Mouse (Mus musculus): ENCODE measurements at regions not wholly inside any gene's neighbourhood (a gene's known extent, or its start where the extent isn't known, plus 50 kb on each side); places are given as distances from the start of the nearest gene placed in this dataset.

DNA sequence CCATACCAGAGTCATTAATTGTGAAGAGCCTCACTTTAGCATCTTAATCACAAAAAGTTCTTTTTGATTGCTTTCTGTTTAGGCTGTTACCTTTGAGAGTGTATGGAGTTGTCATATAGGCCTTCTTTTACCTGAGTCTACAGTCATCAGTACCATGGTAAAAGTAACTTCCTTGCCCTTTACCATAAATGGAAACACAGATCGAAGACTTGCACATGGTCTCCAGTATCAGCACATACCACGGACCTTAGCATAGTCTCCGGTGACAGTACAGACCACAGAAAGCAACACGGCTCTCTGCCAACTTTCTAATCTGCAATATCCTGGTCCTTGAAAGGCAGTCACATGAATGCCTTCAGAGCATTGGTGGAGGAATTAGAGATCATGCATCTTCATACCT lies 1626.8 kb upstream of the Gm6569 start:
- no peak overlapping the region for H3K4me3 ChIP-seq
- 94% methylated on average over 4 of the region's 4 CpGs for WGBS
- H3K36me3 ChIP-seq (ENCODE audit: poor library complexity, severe bottlenecking) = no peaks in the 10 kb centered on the region
- H3K4me1 ChIP-seq = no peaks in the 10 kb centered on the region
- no peak overlapping the region for H3K9ac ChIP-seq
- ATAC-seq = no peak
- H3K27me3 ChIP-seq = no peaks in the 10 kb centered on the region
- no peaks in the 10 kb centered on the region for H3K9me3 ChIP-seq (replicated peaks)
- H3K27ac ChIP-seq = no peak overlapping the region
- H3K4me2 ChIP-seq = no peak overlapping the region

DNA sequence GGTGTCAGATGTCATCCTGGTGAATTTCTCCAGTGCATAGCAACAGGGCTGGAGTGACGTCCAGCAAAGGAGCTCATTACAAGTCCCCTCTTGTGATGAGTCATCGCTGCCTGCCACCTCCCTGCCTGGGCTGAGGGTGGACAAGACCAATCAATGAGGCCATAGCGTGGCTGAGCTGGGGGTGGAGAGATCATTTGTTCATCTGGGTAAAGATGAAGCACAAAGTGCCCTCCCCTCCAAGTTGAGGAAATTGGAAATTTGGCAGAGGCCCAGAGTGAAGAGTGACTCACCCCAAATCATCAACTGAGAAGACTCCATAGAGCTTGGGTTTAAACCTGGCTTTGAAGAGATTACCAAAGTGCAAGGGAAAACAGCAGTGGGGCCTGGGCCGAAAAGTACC lies 1626.3 kb upstream of the Gm6569 start:
- Histone ChIP-seq H3K4me1 (no peaks in the 10 kb centered on the region), H3K9me3 (replicated peaks) (no peaks in the 10 kb centered on the region), H3K36me3 (ENCODE audit: poor library complexity, severe bottlenecking) (no peaks in the 10 kb centered on the region), H3K27ac (no peak overlapping the region), H3K9ac (no peak overlapping the region), H3K27me3 (no peaks in the 10 kb centered on the region), H3K4me2 (no peak overlapping the region), H3K4me3 (no peak overlapping the region)
- 53% methylated on average over 4 of the region's 4 CpGs for WGBS
- ATAC-seq = no peak

DNA sequence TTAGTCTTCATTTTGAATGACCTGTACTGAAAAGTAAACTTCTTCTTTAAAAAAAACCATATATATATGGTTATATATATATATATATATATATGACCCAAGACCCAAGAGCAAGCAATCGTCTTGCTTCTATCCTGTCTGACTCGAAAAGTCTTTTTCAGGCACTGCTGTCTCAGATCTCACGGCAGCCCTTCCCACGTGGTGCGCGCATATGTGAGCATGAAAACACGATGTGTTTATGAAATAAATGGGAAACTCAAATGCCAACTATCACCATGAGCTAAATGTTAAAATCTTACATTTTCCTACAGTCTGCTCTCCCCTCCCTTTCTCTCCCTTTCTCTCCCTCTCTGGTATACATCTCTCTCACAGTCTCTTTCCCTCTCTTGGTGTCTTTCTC lies 1625.4 kb upstream of the Gm6569 start:
- 83% methylated on average over 7 of the region's 7 CpGs for WGBS
- Histone ChIP-seq H3K9me3 (replicated peaks) (no peaks in the 10 kb centered on the region), H3K4me3 (no peak overlapping the region), H3K27me3 (no peaks in the 10 kb centered on the region), H3K27ac (no peak overlapping the region), H3K36me3 (ENCODE audit: poor library complexity, severe bottlenecking) (no peaks in the 10 kb centered on the region), H3K4me2 (no peak overlapping the region), H3K9ac (no peak overlapping the region), H3K4me1 (no peaks in the 10 kb centered on the region)
- peak; percentile 17; the same call in 1 of the 2 replicates for ATAC-seq

DNA sequence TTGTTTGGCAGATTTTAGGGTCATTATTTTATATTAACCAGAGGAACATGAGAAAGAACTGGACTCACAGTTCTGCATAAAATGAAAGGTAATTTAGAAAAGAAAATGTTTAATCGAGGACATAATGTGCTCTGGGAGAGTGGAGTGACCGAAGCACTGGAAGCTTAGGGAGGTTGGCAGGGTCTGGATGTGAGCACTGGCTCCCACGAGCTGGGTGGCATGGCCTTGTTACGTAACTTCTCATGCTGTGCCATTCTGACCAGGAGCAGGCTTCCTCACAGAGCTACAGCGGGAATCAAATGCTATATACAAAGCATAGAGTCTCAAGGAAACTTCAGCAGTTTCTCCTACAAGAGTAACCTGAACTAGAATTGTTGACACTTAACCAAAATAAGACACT lies 1616.6 kb upstream of the Gm6569 start:
- 77% methylated on average over 5 of the region's 5 CpGs for WGBS
- Histone ChIP-seq H3K27me3 (no peaks in the 10 kb centered on the region), H3K4me3 (no peak overlapping the region), H3K9me3 (replicated peaks) (no peaks in the 10 kb centered on the region), H3K4me1 (no peaks in the 10 kb centered on the region), H3K36me3 (ENCODE audit: poor library complexity, severe bottlenecking) (no peaks in the 10 kb centered on the region), H3K27ac (no peak overlapping the region), H3K9ac (no peak overlapping the region), H3K4me2 (no peak overlapping the region)
- no peak for ATAC-seq

DNA sequence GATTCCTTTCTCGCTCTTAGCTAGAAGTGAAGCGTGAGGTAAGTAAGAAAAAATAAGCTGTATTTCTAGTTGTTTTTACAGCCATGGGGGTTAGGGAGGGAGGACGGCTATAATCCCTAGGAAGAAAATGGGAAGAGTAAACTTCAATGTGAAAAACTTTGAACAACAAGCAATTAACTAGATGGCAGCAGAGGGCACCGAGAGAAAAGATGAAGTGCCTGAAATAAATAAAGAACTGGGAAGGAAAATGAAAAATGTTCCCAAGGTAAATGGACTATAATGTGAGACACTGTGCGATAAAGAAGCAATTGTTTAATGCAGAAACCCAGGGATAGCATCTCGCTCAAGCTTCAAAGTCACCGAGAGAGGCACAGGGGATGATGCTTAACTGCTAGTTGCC lies 1614.4 kb upstream of the Gm6569 start:
- whole genome bisulfite sequencing = 79% methylated on average over 7 of the region's 7 CpGs
- Histone ChIP-seq H3K27me3 (no peaks in the 10 kb centered on the region), H3K36me3 (ENCODE audit: poor library complexity, severe bottlenecking) (no peaks in the 10 kb centered on the region), H3K4me2 (no peak overlapping the region), H3K4me1 (no peaks in the 10 kb centered on the region), H3K9ac (no peak overlapping the region), H3K9me3 (replicated peaks) (no peaks in the 10 kb centered on the region), H3K4me3 (no peak overlapping the region), H3K27ac (no peak overlapping the region)
- ATAC-seq = no peak

DNA sequence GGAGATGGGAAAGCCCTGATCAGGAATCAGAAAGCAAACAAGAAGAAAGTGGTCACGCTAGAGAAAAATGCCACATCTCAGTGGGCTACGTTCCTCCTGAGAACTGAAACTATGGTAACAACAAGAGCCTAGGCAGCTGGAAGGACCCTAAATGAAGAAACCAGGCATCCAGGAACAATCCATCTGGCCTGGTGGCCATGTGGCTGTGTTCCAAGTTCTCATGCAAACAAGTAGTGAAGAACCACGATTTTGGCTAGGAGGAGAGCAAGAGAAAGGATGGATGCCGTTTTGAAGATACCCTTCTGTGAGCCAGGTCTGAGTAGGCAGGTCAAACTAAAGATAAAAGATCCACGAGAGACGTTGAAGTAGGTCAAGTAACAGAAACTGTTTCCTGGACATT lies 1613.6 kb upstream of the Gm6569 start:
- Histone ChIP-seq H3K4me3 (no peak overlapping the region), H3K9ac (no peak overlapping the region), H3K4me1 (no peaks in the 10 kb centered on the region), H3K9me3 (replicated peaks) (no peaks in the 10 kb centered on the region), H3K27ac (no peak overlapping the region), H3K36me3 (ENCODE audit: poor library complexity, severe bottlenecking) (no peaks in the 10 kb centered on the region), H3K4me2 (no peak overlapping the region), H3K27me3 (no peaks in the 10 kb centered on the region)
- 92% methylated on average over 6 of the region's 6 CpGs for WGBS
- ATAC-seq = no peak

DNA sequence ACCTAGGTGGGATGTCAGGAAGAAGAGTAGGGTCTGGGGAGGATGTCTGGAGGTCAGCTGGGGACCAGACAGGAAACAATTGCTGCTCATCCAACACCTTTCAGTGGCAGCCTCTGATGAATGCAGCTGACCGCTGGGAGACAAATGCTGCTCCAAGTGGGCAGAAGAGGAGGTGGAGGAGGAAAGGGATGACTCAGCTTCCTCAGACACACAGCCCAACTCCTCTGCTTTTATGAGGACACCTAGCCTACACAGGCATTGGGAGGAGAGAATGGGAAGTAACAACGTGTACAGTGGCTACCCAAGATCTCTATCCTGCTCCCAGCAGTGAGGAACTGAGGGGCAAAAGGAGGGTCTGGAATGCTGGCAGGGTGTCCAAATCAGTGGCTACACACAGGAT lies 1602.0 kb upstream of the Gm6569 start:
- no peak overlapping the region for H3K27ac ChIP-seq
- no peaks in the 10 kb centered on the region for H3K36me3 ChIP-seq (ENCODE audit: poor library complexity, severe bottlenecking)
- H3K4me1 ChIP-seq = no peaks in the 10 kb centered on the region
- no peak overlapping the region for H3K4me3 ChIP-seq
- H3K9me3 ChIP-seq (replicated peaks) = no peaks in the 10 kb centered on the region
- ATAC-seq = no peak
- no peaks in the 10 kb centered on the region for H3K27me3 ChIP-seq
- H3K4me2 ChIP-seq = no peak overlapping the region
- H3K9ac ChIP-seq = no peak overlapping the region
- 54% methylated on average over 2 of the region's 2 CpGs for WGBS

DNA sequence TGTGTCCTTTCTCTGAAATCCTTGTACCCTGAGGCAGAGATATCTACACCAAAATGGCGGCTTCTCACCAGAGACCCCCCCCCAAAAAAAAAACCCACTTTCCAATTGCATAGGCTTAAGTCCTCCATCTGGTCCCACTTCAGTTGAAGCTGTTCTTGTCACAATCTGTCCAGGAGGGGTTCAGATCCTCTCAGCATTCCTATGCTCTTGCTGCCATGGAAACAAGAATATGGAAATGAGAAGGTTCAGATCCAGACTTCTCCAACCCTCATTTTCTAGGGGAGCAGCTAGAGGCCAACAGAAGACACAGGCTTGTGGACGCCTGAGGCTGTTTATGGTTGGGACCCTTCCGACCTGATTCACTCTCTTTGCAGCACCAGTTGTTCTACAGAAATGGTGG lies 1569.7 kb upstream of the Gm6569 start:
- Histone ChIP-seq H3K9ac (no peak overlapping the region), H3K9me3 (replicated peaks) (peaks cover 6% of the 10 kb centered on the region; the same call in 1 of the 2 replicates), H3K4me1 (no peaks in the 10 kb centered on the region), H3K36me3 (ENCODE audit: poor library complexity, severe bottlenecking) (no peaks in the 10 kb centered on the region), H3K4me2 (no peak overlapping the region), H3K27me3 (no peaks in the 10 kb centered on the region), H3K27ac (no peak overlapping the region), H3K4me3 (no peak overlapping the region)
- WGBS = 74% methylated on average over 3 of the region's 3 CpGs
- no peak for ATAC-seq

DNA sequence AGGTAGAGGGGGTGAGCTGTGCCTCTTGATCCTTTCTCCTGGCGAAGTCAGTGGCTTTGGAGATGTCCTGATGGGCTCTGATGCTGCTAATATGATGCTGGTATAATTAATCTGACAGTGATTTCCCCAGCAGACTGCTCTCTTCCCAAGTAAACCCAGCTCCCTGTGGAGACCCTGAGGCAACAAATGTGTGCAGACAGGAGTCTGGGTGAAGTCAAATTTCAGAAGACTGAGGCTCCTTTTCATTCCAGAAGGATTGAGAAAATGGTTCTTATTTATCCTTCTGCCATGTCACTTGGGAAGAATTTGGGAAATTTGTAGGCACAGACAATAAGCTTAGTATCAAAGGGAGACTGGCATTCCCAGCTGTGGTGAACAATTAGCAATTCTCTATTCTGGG lies 1550.5 kb upstream of the Gm6569 start:
- H3K36me3 ChIP-seq (ENCODE audit: poor library complexity, severe bottlenecking) = no peaks in the 10 kb centered on the region
- no peak for ATAC-seq
- no peak overlapping the region for H3K4me2 ChIP-seq
- no peaks in the 10 kb centered on the region for H3K4me1 ChIP-seq
- no peak overlapping the region for H3K27ac ChIP-seq
- H3K27me3 ChIP-seq = no peaks in the 10 kb centered on the region
- no peaks in the 10 kb centered on the region for H3K9me3 ChIP-seq (replicated peaks)
- 12% methylated on average over 1 of the region's 1 CpGs for WGBS
- H3K4me3 ChIP-seq = no peak overlapping the region
- no peak overlapping the region for H3K9ac ChIP-seq

DNA sequence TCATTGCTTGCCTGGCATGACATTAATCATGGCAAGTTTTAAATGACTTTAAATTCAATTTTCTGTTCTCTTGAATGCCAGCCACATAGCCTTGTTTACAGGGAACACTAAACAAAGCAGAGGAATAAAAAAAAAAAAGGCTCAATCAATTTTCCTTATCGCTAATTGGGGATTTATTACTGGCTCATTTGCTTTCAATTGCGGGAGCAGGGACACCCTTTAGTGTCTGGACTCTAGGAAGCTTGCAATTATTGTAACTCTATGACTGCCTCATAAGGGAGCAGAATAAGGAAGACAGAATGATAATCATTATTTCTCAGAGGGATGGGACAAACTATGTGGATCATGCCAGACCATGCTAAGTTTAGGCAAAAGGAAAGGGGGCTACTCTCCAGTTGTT lies 1537.7 kb upstream of the Gm6569 start:
- ATAC-seq = no peak
- Histone ChIP-seq H3K9ac (no peak overlapping the region), H3K27ac (no peak overlapping the region), H3K27me3 (no peaks in the 10 kb centered on the region), H3K36me3 (ENCODE audit: poor library complexity, severe bottlenecking) (no peaks in the 10 kb centered on the region), H3K4me3 (no peak overlapping the region), H3K4me2 (no peak overlapping the region), H3K9me3 (replicated peaks) (no peaks in the 10 kb centered on the region), H3K4me1 (0 out of 2 replicates have a peak, but pooled peaks cover 4% of the 10 kb centered on the region)
- WGBS = 38% methylated on average over 2 of the region's 2 CpGs

DNA sequence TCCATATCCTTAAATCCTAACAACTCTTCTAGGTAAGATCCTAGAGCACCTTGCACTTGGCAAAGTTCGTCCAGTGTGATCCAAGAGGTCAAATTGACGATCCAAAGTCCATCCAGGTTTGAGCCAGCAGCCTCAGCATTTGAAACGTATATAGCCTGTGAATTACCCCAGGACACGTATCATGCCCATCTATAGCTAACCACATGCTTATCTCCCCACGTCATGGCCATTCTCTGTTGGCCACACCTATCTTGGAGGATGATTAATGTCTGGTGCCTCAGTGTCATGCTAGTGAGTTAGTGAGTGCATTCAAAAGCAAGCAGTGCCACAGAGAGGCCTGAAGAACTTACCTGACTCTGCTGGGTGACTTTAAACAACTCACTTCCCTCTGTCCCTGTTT lies 1521.9 kb upstream of the Gm6569 start:
- Histone ChIP-seq H3K9ac (no peak overlapping the region), H3K27me3 (no peaks in the 10 kb centered on the region), H3K27ac (no peak overlapping the region), H3K9me3 (replicated peaks) (no peaks in the 10 kb centered on the region), H3K4me2 (no peak overlapping the region), H3K36me3 (ENCODE audit: poor library complexity, severe bottlenecking) (no peaks in the 10 kb centered on the region), H3K4me3 (no peak overlapping the region), H3K4me1 (no peaks in the 10 kb centered on the region)
- WGBS = 90% methylated on average over 5 of the region's 5 CpGs
- ATAC-seq = no peak

DNA sequence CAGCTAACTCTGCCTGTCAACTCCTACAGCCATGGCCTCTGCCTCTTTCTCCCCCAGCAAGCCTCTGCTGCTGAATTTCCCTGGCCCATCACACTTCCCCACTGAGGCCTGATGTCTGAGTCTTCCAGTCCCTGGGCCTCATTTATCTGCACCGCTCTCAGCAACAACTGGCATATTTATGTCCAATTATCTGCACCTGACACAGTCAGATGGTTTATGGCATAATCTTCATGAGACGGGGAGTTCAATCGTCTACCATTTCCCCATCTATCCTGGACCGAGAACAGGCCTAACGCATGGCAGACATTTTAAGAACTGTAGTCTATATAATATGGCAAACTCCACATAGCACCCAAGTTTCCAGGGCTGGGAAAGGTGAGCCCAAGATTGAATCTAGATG lies 1512.8 kb upstream of the Gm6569 start:
- no peak for ATAC-seq
- Histone ChIP-seq H3K9ac (no peak overlapping the region), H3K4me3 (no peak overlapping the region), H3K27ac (no peak overlapping the region), H3K27me3 (no peaks in the 10 kb centered on the region), H3K9me3 (replicated peaks) (no peaks in the 10 kb centered on the region), H3K36me3 (ENCODE audit: poor library complexity, severe bottlenecking) (no peaks in the 10 kb centered on the region), H3K4me2 (no peak overlapping the region), H3K4me1 (no peaks in the 10 kb centered on the region)
- 92% methylated on average over 5 of the region's 5 CpGs for WGBS

DNA sequence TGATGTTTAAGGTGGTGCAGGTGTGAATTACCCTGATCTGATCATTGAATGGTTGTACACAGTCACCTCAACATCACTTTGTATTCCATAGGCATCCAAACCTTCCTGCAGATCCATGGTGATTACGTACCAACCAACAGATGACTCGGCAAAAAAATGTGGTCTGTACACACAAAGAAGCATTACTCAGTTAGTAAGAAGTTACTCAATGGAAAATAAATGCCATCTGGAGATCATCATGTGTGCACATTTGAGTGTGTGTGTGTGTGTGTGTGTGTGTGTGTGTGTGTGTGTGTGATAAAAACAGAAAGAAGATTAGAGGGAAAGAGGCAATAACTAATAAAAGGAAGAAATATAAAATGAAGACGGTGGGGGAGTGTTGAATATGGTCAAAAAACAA lies 1512.2 kb upstream of the Gm6569 start:
- Histone ChIP-seq H3K27ac (no peak overlapping the region), H3K4me1 (no peaks in the 10 kb centered on the region), H3K36me3 (ENCODE audit: poor library complexity, severe bottlenecking) (no peaks in the 10 kb centered on the region), H3K27me3 (no peaks in the 10 kb centered on the region), H3K4me3 (no peak overlapping the region), H3K9ac (no peak overlapping the region), H3K4me2 (no peak overlapping the region), H3K9me3 (replicated peaks) (no peaks in the 10 kb centered on the region; the same call in 1 of the 2 replicates)
- ATAC-seq = no peak
- WGBS = 92% methylated on average over 3 of the region's 3 CpGs

Measured in forebrain, embryonic 13.5 days (tissue).